Mouse (Mus musculus): ENCODE results near the gene Gm8720. TPM values are rescaled to one million over a fixed set of nuclear protein-coding genes. Genes with fewer than 3 reads are reported as not detected.

Gm8720 gene
- polyA plus RNA-seq (2012; fragmentation: generic; extraction: Trizol), result not detected

GRCm38 (mm10) chr7:23067356-23067755 lies at the start of gene Gm8720:
Gene Gm8720, minus strand, starts transcription at chr7:23067456.

GRCm38 (mm10) chr7:23055240-23055639 lies 12.0 kb downstream of the Gm8720 start, which contains the start of gene Vmn1r163:
Gene Vmn1r163, plus strand, starts transcription at chr7:23055540.

GRCm38 (mm10) chr7:23019823-23020222 lies 47.4 kb downstream of the Gm8720 start, which contains the start of gene Gm4216:
Gene Gm4216, minus strand, starts transcription at chr7:23019923.

Other genes starting within 250 kb of the Gm8720 start
- gene Vmn1r159, start 223.9 kb downstream of the Gm8720 start, polyA plus RNA-seq (2012; fragmentation: generic; extraction: Trizol), result not detected
- not detected for gene Vmn1r160, start 196.2 kb downstream of the Gm8720 start, polyA plus RNA-seq (2012; fragmentation: generic; extraction: Trizol)
- not detected for gene Gm4214, start 82.8 kb downstream of the Gm8720 start, polyA plus RNA-seq (2012; fragmentation: generic; extraction: Trizol)
- gene Gm4216, start 47.5 kb downstream of the Gm8720 start, polyA plus RNA-seq (2012; fragmentation: generic; extraction: Trizol), result not detected
- not detected for gene Vmn1r163, start 11.9 kb downstream of the Gm8720 start, polyA plus RNA-seq (2012; fragmentation: generic; extraction: Trizol)
- gene Gm10662, start 77.0 kb upstream of the Gm8720 start, polyA plus RNA-seq (2012; fragmentation: generic; extraction: Trizol), result not detected
- gene Vmn1r165, start 149.9 kb upstream of the Gm8720 start, polyA plus RNA-seq (2012; fragmentation: generic; extraction: Trizol), result not detected
- gene Vmn1r166, start 184.2 kb upstream of the Gm8720 start, polyA plus RNA-seq (2012; fragmentation: generic; extraction: Trizol), result not detected
- gene Gm6902, start 211.4 kb upstream of the Gm8720 start, polyA plus RNA-seq (2012; fragmentation: generic; extraction: Trizol), result not detected
- under 1 TPM; 0.06 to 0.21 TPM for gene Nlrp4e, start 233.7 kb upstream of the Gm8720 start, polyA plus RNA-seq (2012; fragmentation: generic; extraction: Trizol)

Data from C3H10T1/2 (cell line).